ENCODE assay signal across 8 mouse cellular contexts in the genomic region with DNA sequence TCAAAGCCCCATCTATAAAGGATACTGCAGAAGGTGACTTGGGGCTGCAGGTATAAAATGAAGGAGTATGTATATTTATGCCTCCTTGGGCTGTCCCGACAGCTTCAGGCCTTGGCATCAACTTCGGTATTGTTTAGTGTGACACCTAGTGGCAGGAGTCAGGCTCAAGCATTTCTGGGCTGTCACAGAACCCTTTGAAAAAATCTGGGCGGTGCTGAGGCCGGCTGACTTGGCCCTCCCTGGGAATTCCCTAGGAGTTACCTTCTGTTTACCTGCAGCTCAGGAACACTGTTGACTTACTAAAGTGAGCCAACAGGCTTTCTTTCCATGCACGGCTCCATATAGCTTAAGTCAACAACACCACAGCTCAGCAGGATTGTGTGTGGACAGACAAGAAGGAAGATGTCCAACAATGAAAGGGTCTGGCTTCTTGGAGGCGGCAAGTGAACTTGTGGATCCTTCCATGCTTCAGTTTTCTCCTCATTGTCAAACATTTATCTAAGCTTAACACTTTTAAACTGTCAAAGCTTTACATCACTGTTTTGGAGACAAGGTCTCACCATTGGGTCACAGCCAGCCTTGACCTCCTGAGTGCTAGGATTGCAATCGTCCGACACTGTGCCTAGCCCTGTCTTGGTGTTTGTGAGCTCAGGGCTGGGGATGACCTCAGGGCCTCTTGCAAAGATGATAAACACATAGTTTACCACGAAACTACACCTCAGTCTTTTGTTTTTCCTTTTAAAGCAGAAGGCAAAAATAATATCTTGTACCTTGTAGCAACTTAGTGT. TPM values are rescaled to one million over a fixed set of nuclear protein-coding genes. Genes with fewer than 3 reads are reported as not detected.
DNase-seq lines count a peak whose midpoint lies in the region; ATAC-seq and TF ChIP-seq lines count a peak whose summit lies in the region.

No protein-coding gene starts in this region.

- H3K9ac ChIP-seq in kidney, postnatal 0 days (ENCODE audit: low read depth, low read length) = no peak overlapping the region

- no peak for DNase-seq in frontal cortex, postnatal 25 days (ENCODE audit: low spot score in 2 of 2)
- DNase-seq in B cell, adult 2 months = peak; percentile 73 to 77
- DNase-seq in adrenal gland, postnatal 25 days = peak; percentile 60
- peak; percentile 68 for DNase-seq in embryo, embryonic 9.5 days (ENCODE audit: extremely low spot score)
- DNase-seq in kidney, postnatal 0 days (ENCODE audit: low spot score) = peak; percentile 87
- DNase-seq in lung, postnatal 10 days = peak; percentile 91
- DNase-seq in spleen, postnatal 10 days (ENCODE audit: low spot score in 2 of 2) = peak; percentile 33 to 69

- 34% methylated on average over 9 of the region's 9 CpGs for WGBS in kidney, postnatal 0 days

- H3K36me3 ChIP-seq in kidney, postnatal 0 days (ENCODE audit: insufficient read depth, low read length) = peaks cover 8% of the 10 kb centered on the region

- H3K27ac ChIP-seq in kidney, postnatal 0 days = no peak overlapping the region

- TF ChIP-seq CTCF in kidney, postnatal 0 days (IDR thresholded peaks at IDR 0.05; ENCODE audit: low read depth) = peak; percentile 83

- H3K4me2 ChIP-seq in kidney, postnatal 0 days (ENCODE audit: low read length) = no peak overlapping the region

- H3K4me1 ChIP-seq in kidney, postnatal 0 days (replicated peaks; ENCODE audit: insufficient read depth, low read length) = peaks cover 13% of the 10 kb centered on the region

- no peaks in the 10 kb centered on the region for H3K9me3 ChIP-seq in kidney, postnatal 0 days (replicated peaks; ENCODE audit: low read length)

- H3K4me3 ChIP-seq in kidney, postnatal 0 days (replicated peaks; ENCODE audit: low read depth, low read length) = no peak overlapping the region

- no peaks in the 10 kb centered on the region for H3K27me3 ChIP-seq in kidney, postnatal 0 days (ENCODE audit: insufficient read depth, low read length)

- 0 out of 2 replicates have a peak, but pooled peaks have one; percentile 32 for ATAC-seq in frontal cortex, adult (ENCODE audit: low TSS enrichment)
- no peak for ATAC-seq in kidney, postnatal 0 days (replicated peaks; ENCODE audit: low FRiP score, low read depth)

RNA-seq across cellular contexts. Expression of a gene that starts 2.9 kb away (rescaled TPM):
- 74.3 and 77.9 TPM in 2 replicates for total RNA-seq in adrenal gland, postnatal 25 days (2021)
- 73.1 and 82.7 TPM in 2 replicates for polyA plus RNA-seq in kidney, postnatal 0 days (2015; fragmentation: Nextera tagmentation; extraction: Ambion mirVana)

Comparison
In these comparisons a context has a peak if more than half of its experiments do, and no peak if none do; other contexts are left out.
1. DNase-seq: peak in B cell, adult 2 months (2 of 2), adrenal gland, postnatal 25 days (single experiment), embryo, embryonic 9.5 days (single experiment), kidney, postnatal 0 days (single experiment), lung, postnatal 10 days (single experiment) and spleen, postnatal 10 days (2 of 2); none in frontal cortex, postnatal 25 days (0 of 2).